Mouse (Mus musculus) brain, embryonic 14.5 days (tissue): Measurements from ENCODE around the gene Zmym4.

ENCODE experiments used
- CTCF ChIP-seq: fragments of 200-500 bp; IDR thresholded peaks from 2 replicates; pipeline ENCODE4 v1.5.1; 2012; ENCODE audit warnings: inconsistent platforms, mild to moderate bottlenecking, moderate library complexity, borderline replicate concordance; ENCODE audit not compliant: insufficient read depth, insufficient read length; ENCODE audit errors: extremely low read depth
- POLR2A ChIP-seq: fragments of 200-500 bp; IDR thresholded peaks from 2 replicates; pipeline ENCODE4 v1.6.1; 2012; ENCODE audit warnings: mild to moderate bottlenecking, inconsistent platforms, borderline replicate concordance; ENCODE audit not compliant: poor library complexity, insufficient read depth, insufficient read length, severe bottlenecking; ENCODE audit errors: extremely low read depth

GRCm38 (mm10) chr4:126883602-126884001 lies 84.3 kb downstream of the Zmym4 start:
- TF ChIP-seq CTCF, result no peak
- no peak for TF ChIP-seq POLR2A
